Mouse (Mus musculus): ENCODE results near the gene Pard3b. TPM values are rescaled to one million over a fixed set of nuclear protein-coding genes. Genes with fewer than 3 reads are reported as not detected.

The Pard3b gene
- polyA plus RNA-seq, 1 experiment from 2014 or later = 11.4 TPM

GRCm38 (mm10) chr1:61962571-61962970 is 323.9 kb downstream of the Pard3b start:
- Histone ChIP-seq H3K27ac (no peak overlapping the region), H3K36me3 (no peaks in the 10 kb centered on the region), H3K27me3 (no peaks in the 10 kb centered on the region), H3K4me2 (no peak overlapping the region), H3K4me3 (no peak overlapping the region), H3K9ac (no peak overlapping the region), H3K9me3 (no peaks in the 10 kb centered on the region), H3K4me1 (replicated peaks) (peaks cover 9% of the 10 kb centered on the region)
- 71% methylated on average over 4 of the region's 4 CpGs for WGBS
- no peak for ATAC-seq (ENCODE audit: low FRiP score)

- ATAC-seq (ENCODE audit: low FRiP score) = no peak
- 72% methylated on average over 3 of the region's 3 CpGs for WGBS
- Histone ChIP-seq H3K9me3 (no peaks in the 10 kb centered on the region), H3K4me2 (no peak overlapping the region), H3K4me1 (replicated peaks) (peaks cover 9% of the 10 kb centered on the region), H3K36me3 (no peaks in the 10 kb centered on the region), H3K9ac (no peak overlapping the region), H3K27ac (0 out of 2 replicates have a peak overlapping the region, but pooled peaks have one; percentile 19), H3K27me3 (no peaks in the 10 kb centered on the region), H3K4me3 (no peak overlapping the region)
These were observed 328.5 kb downstream of the Pard3b start for GRCm38 (mm10) chr1:61967124-61967523.

- WGBS = 39% methylated on average over 4 of the region's 4 CpGs
- Histone ChIP-seq H3K27ac (peak overlapping the region; percentile 75; the same call in 1 of the 2 replicates), H3K27me3 (no peaks in the 10 kb centered on the region)
These were observed 329.2 kb downstream of the Pard3b start for GRCm38 (mm10) chr1:61967807-61968206.

GRCm38 (mm10) chr1:61997711-61998110 is 359.1 kb downstream of the Pard3b start:
- Histone ChIP-seq H3K9me3 (no peaks in the 10 kb centered on the region), H3K27ac (0 out of 2 replicates have a peak overlapping the region, but pooled peaks have one; percentile 1)
- peak; percentile 17; the same call in 1 of the 2 replicates for ATAC-seq (ENCODE audit: low FRiP score)

More at GRCm38 (mm10) chr1:61967807-61968206, 329.2 kb downstream of the Pard3b start:
- Histone ChIP-seq H3K4me2 (no peak overlapping the region), H3K4me1 (replicated peaks) (peaks cover 9% of the 10 kb centered on the region), H3K9ac (no peak overlapping the region), H3K4me3 (no peak overlapping the region), H3K36me3 (no peaks in the 10 kb centered on the region), H3K9me3 (no peaks in the 10 kb centered on the region)
- ATAC-seq (ENCODE audit: low FRiP score) = 0 out of 2 replicates have a peak, but pooled peaks have one; percentile 13

GRCm38 (mm10) chr1:62008811-62009210 is 370.2 kb downstream of the Pard3b start:
- no peak for ATAC-seq (ENCODE audit: low FRiP score)
- H3K36me3 ChIP-seq = no peaks in the 10 kb centered on the region

More at GRCm38 (mm10) chr1:61997711-61998110, 359.1 kb downstream of the Pard3b start:
- no peaks in the 10 kb centered on the region for H3K36me3 ChIP-seq
- H3K9ac ChIP-seq = no peak overlapping the region
- no peaks in the 10 kb centered on the region for H3K27me3 ChIP-seq
- no peak overlapping the region for H3K4me2 ChIP-seq
- peaks cover 5% of the 10 kb centered on the region for H3K4me1 ChIP-seq (replicated peaks)
- no peak overlapping the region for H3K4me3 ChIP-seq
- WGBS = 19% methylated on average over 3 of the region's 3 CpGs

GRCm38 (mm10) chr1:62011712-62012111 is 373.1 kb downstream of the Pard3b start:
- H3K27ac ChIP-seq = 0 out of 2 replicates have a peak overlapping the region, but pooled peaks have one; percentile 30
- ATAC-seq (ENCODE audit: low FRiP score) = no peak
- no peak overlapping the region for H3K4me3 ChIP-seq
- no peak overlapping the region for H3K4me2 ChIP-seq
- no peaks in the 10 kb centered on the region for H3K36me3 ChIP-seq
- no peak overlapping the region for H3K9ac ChIP-seq
- H3K4me1 ChIP-seq (replicated peaks) = peaks cover 8% of the 10 kb centered on the region
- 57% methylated on average over 4 of the region's 4 CpGs for WGBS
- no peaks in the 10 kb centered on the region for H3K9me3 ChIP-seq
- no peaks in the 10 kb centered on the region for H3K27me3 ChIP-seq

More at GRCm38 (mm10) chr1:62008811-62009210, 370.2 kb downstream of the Pard3b start:
- H3K4me3 ChIP-seq = no peak overlapping the region
- H3K9me3 ChIP-seq = no peaks in the 10 kb centered on the region
- no peaks in the 10 kb centered on the region for H3K27me3 ChIP-seq
- H3K4me1 ChIP-seq (replicated peaks) = 0 out of 2 replicates have a peak, but pooled peaks cover 7% of the 10 kb centered on the region
- H3K9ac ChIP-seq = no peak overlapping the region
- no peak overlapping the region for H3K4me2 ChIP-seq
- no peak overlapping the region for H3K27ac ChIP-seq
- 68% methylated on average over 2 of the region's 2 CpGs for WGBS

- H3K9ac ChIP-seq = no peak overlapping the region
- H3K27me3 ChIP-seq = no peaks in the 10 kb centered on the region
- WGBS = 19% methylated on average over 5 of the region's 5 CpGs
- no peak for ATAC-seq (ENCODE audit: low FRiP score)
- no peaks in the 10 kb centered on the region for H3K36me3 ChIP-seq
- H3K4me1 ChIP-seq (replicated peaks) = peaks cover 20% of the 10 kb centered on the region
- H3K4me2 ChIP-seq = no peak overlapping the region
- no peak overlapping the region for H3K27ac ChIP-seq
- H3K4me3 ChIP-seq = no peak overlapping the region
- no peaks in the 10 kb centered on the region for H3K9me3 ChIP-seq
These were observed 378.1 kb downstream of the Pard3b start for GRCm38 (mm10) chr1:62016536-62017300.

GRCm38 (mm10) chr1:62018276-62018675 is 379.7 kb downstream of the Pard3b start:
- Histone ChIP-seq H3K36me3 (no peaks in the 10 kb centered on the region), H3K27ac (peak overlapping the region; percentile 60; the same call in 1 of the 2 replicates)

GRCm38 (mm10) chr1:62019743-62020142 is 381.1 kb downstream of the Pard3b start:
- ATAC-seq (ENCODE audit: low FRiP score) = no peak
- Histone ChIP-seq H3K4me2 (no peak overlapping the region), H3K9ac (no peak overlapping the region), H3K9me3 (no peaks in the 10 kb centered on the region), H3K4me3 (no peak overlapping the region), H3K4me1 (replicated peaks) (peaks cover 17% of the 10 kb centered on the region), H3K27ac (no peak overlapping the region), H3K36me3 (no peaks in the 10 kb centered on the region), H3K27me3 (no peaks in the 10 kb centered on the region)

More at GRCm38 (mm10) chr1:62018276-62018675, 379.7 kb downstream of the Pard3b start:
- Histone ChIP-seq H3K9ac (no peak overlapping the region), H3K4me3 (no peak overlapping the region), H3K27me3 (no peaks in the 10 kb centered on the region), H3K9me3 (no peaks in the 10 kb centered on the region), H3K4me2 (no peak overlapping the region), H3K4me1 (replicated peaks) (peaks cover 17% of the 10 kb centered on the region)
- 32% methylated on average over 5 of the region's 5 CpGs for WGBS
- no peak for ATAC-seq (ENCODE audit: low FRiP score)

- Histone ChIP-seq H3K4me1 (replicated peaks) (no peaks in the 10 kb centered on the region), H3K27ac (no peak overlapping the region), H3K36me3 (no peaks in the 10 kb centered on the region), H3K4me3 (no peak overlapping the region), H3K9ac (no peak overlapping the region), H3K27me3 (no peaks in the 10 kb centered on the region), H3K4me2 (no peak overlapping the region), H3K9me3 (no peaks in the 10 kb centered on the region)
- 92% methylated on average over 3 of the region's 3 CpGs for WGBS
- no peak for ATAC-seq (ENCODE audit: low FRiP score)
These were observed 403.1 kb downstream of the Pard3b start for GRCm38 (mm10) chr1:62041718-62042117.

GRCm38 (mm10) chr1:62048592-62048991 is 410.0 kb downstream of the Pard3b start:
- Histone ChIP-seq H3K9me3 (no peaks in the 10 kb centered on the region), H3K4me3 (no peak overlapping the region), H3K4me1 (replicated peaks) (peaks cover 9% of the 10 kb centered on the region), H3K27me3 (no peaks in the 10 kb centered on the region), H3K4me2 (no peak overlapping the region), H3K36me3 (no peaks in the 10 kb centered on the region), H3K9ac (no peak overlapping the region), H3K27ac (no peak overlapping the region)
- ATAC-seq (ENCODE audit: low FRiP score) = no peak
- WGBS = 91% methylated on average over 4 of the region's 4 CpGs

- H3K27ac ChIP-seq = no peak overlapping the region
- WGBS = 83% methylated on average over 1 of the region's 1 CpGs
- no peaks in the 10 kb centered on the region for H3K27me3 ChIP-seq
- no peaks in the 10 kb centered on the region for H3K36me3 ChIP-seq
- H3K4me3 ChIP-seq = no peak overlapping the region
- H3K4me2 ChIP-seq = no peak overlapping the region
- no peak for ATAC-seq (ENCODE audit: low FRiP score)
- H3K9ac ChIP-seq = no peak overlapping the region
- peaks cover 11% of the 10 kb centered on the region for H3K4me1 ChIP-seq (replicated peaks)
- no peaks in the 10 kb centered on the region for H3K9me3 ChIP-seq
These were observed 412.7 kb downstream of the Pard3b start for GRCm38 (mm10) chr1:62051186-62051825.

All from hindbrain, embryonic 13.5 days (tissue).